Mouse (Mus musculus) lung, embryonic 16.5 days (tissue): ENCODE data around the gene Riok2. TPM values are rescaled to one million over a fixed set of nuclear protein-coding genes. Genes with fewer than 3 reads are reported as not detected.
A peak's percentile ranks its signal among the peaks of the same experiment; 100 is the strongest.

Source experiments
- ATAC-seq: fragments of 200-750 bp; cut with Nextera tagmentation; 2 replicates; pipeline ENCODE4 v1.8.0; 2017; ENCODE audit warnings: low read depth, mild to moderate bottlenecking, moderate library complexity
- H3K27ac ChIP-seq: fragments of 300-500 bp; sonication (generic); 2 replicates; pipeline ENCODE4 v1.5.1; 2014; ENCODE audit warnings: mild to moderate bottlenecking, control low read depth, low read length
- H3K27me3 ChIP-seq: fragments of 300-500 bp; sonication (generic); 2 replicates; pipeline ENCODE4 v1.6.1; 2014; ENCODE audit warnings: low read depth, low read length, mixed read lengths; ENCODE audit not compliant: control insufficient read depth, insufficient read depth
- H3K36me3 ChIP-seq: fragments of 300-500 bp; sonication (generic); 2 replicates; pipeline ENCODE4 v1.6.1; 2014; ENCODE audit warnings: low read length; ENCODE audit not compliant: control insufficient read depth, insufficient read depth
- H3K4me1 ChIP-seq: fragments of 300-500 bp; sonication (generic); replicated peaks from 2 replicates; pipeline ENCODE4 v1.6.1; 2014; ENCODE audit warnings: low read length, mixed read lengths; ENCODE audit not compliant: control insufficient read depth, insufficient read depth
- H3K4me2 ChIP-seq: fragments of 300-500 bp; sonication (generic); 2 replicates; pipeline ENCODE4 v1.6.1; 2014; ENCODE audit warnings: low read depth, low read length, control low read depth
- H3K4me3 ChIP-seq: fragments of 300-500 bp; sonication (generic); 2 replicates; pipeline ENCODE4 v1.5.1; 2014; ENCODE audit warnings: mild to moderate bottlenecking, low read length, control low read depth
- H3K9ac ChIP-seq: fragments of 300-500 bp; sonication (generic); 2 replicates; pipeline ENCODE4 v1.6.1; 2014; ENCODE audit warnings: low read length, control low read depth
- H3K9me3 ChIP-seq: fragments of 300-500 bp; sonication (generic); 2 replicates; pipeline ENCODE4 v1.6.1; 2016; ENCODE audit warnings: low read length; ENCODE audit not compliant: control insufficient read depth
- WGBS: fragments of 180-500 bp; shearing (Covaris S2); extraction: QIAGEN DNeasy Blood & Tissue Kit; methylation state at CpG from one replicate; pipeline ENCODE4 v1.1.7; 2014; 5-methylcytosine and 5-hydroxymethylcytosine counted together
- polyA plus RNA-seq: library from polyadenylated mRNA; unstranded; fragments of >200 nt; fragmentation: Nextera tagmentation; extraction: Ambion mirVana; gene quantifications from 2 replicates; pipeline ENCODE4 v1.2.1, GENCODE M21; 2015

Riok2 gene
- polyA plus RNA-seq, 1 experiment from 2014 or later: 25.5 TPM

- Histone ChIP-seq H3K4me3 (no peak overlapping the region), H3K36me3 (peaks cover 26% of the 10 kb centered on the region)
Measured at GRCm38 (mm10) chr17:17386117-17386516, 12.0 kb downstream of the Riok2 start.

DNA sequence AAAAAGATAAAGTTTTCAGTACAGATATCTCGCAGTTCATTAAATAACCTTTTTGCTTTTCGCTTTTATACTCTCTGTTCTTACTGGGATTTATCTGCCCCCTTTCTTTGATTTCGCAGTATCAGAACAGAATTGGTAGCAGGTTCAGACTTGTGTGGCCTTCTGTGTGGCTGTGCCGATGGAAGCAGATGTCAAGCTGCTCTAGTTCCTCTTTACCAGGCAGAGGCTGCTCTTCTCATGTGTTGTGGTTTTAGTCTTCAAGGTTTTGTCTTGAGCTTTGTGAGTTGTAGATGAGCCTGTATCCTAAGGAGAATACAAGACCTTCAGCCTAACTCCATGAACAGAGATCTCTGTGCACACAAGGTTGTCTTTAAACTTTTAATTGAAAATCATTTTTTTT is 17.7 kb downstream of the Riok2 start:
- Histone ChIP-seq H3K27ac (no peak overlapping the region), H3K9ac (no peak overlapping the region), H3K4me1 (no peaks in the 10 kb centered on the region), H3K27me3 (no peaks in the 10 kb centered on the region), H3K36me3 (peaks cover 12% of the 10 kb centered on the region; the same call in 1 of the 2 replicates), H3K4me2 (no peak overlapping the region), H3K9me3 (no peaks in the 10 kb centered on the region), H3K4me3 (no peak overlapping the region)
- whole genome bisulfite sequencing: 88% methylated on average over 4 of the region's 4 CpGs
- ATAC-seq: no peak

More at GRCm38 (mm10) chr17:17386117-17386516, 12.0 kb downstream of the Riok2 start:
- Histone ChIP-seq H3K27me3 (no peaks in the 10 kb centered on the region), H3K9me3 (no peaks in the 10 kb centered on the region), H3K9ac (no peak overlapping the region), H3K4me2 (no peak overlapping the region), H3K27ac (no peak overlapping the region), H3K4me1 (no peaks in the 10 kb centered on the region)
- WGBS: 81% methylated on average over 2 of the region's 2 CpGs
- ATAC-seq: no peak

DNA sequence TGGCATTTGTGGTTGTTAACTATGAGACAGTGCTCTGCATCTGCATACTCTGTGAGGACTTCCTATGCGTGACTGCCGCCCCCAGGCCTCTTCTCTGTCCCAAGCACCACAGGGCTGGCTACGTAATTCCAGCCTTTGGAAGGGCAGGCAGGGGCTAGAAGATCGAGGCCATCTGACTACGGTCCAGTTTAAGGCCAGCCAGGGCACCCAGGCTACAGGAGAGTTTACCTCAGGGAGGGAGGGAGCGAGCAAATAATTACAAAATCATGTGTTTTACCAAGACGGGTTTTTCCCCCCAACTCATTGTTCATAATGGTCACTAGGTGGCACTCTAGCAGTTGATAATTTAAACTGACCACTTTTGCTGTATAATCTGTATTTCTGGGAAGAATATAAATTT is 18.8 kb downstream of the Riok2 start:
- H3K36me3 ChIP-seq: peaks cover 12% of the 10 kb centered on the region; the same call in 1 of the 2 replicates
- ATAC-seq: 0 out of 2 replicates have a peak, but pooled peaks have one; percentile 5
- H3K9me3 ChIP-seq: no peaks in the 10 kb centered on the region
- H3K9ac ChIP-seq: no peak overlapping the region
- no peaks in the 10 kb centered on the region for H3K27me3 ChIP-seq
- no peak overlapping the region for H3K4me3 ChIP-seq
- H3K27ac ChIP-seq: no peak overlapping the region
- no peaks in the 10 kb centered on the region for H3K4me1 ChIP-seq
- H3K4me2 ChIP-seq: no peak overlapping the region
- WGBS: 59% methylated on average over 7 of the region's 7 CpGs

DNA sequence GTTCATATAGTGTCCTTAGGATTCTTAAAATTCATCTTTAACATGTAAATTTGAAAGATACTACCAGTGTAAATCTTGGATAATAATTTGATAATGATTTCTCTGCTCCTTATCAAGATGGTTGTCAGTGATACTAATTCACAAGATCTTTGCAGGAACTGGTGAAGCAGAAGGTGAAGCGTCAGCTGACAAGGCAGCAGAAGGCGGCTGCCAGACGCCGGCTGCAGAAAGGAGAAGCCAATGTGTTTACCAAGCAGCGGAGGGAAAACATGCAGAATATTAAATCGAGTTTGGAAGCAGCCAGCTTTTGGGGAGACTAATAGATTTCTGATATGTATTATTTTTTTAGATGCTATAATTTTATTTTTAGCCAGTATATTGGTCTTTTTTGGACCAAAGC is 19.2 kb downstream of the Riok2 start:
- H3K27me3 ChIP-seq: no peaks in the 10 kb centered on the region
- WGBS: 87% methylated on average over 6 of the region's 6 CpGs
- H3K4me3 ChIP-seq: no peak overlapping the region
- no peak overlapping the region for H3K4me2 ChIP-seq
- peaks cover 11% of the 10 kb centered on the region; the same call in 1 of the 2 replicates for H3K36me3 ChIP-seq
- ATAC-seq: no peak
- H3K4me1 ChIP-seq: no peaks in the 10 kb centered on the region
- H3K9me3 ChIP-seq: no peaks in the 10 kb centered on the region
- no peak overlapping the region for H3K9ac ChIP-seq
- no peak overlapping the region for H3K27ac ChIP-seq

- 26% methylated on average over 4 of the region's 4 CpGs for WGBS
- no peaks in the 10 kb centered on the region for H3K4me1 ChIP-seq
- peaks cover 10% of the 10 kb centered on the region; the same call in 1 of the 2 replicates for H3K36me3 ChIP-seq
- ATAC-seq: peak; percentile 52; the same call in 1 of the 2 replicates
- no peak overlapping the region for H3K4me2 ChIP-seq
- H3K9ac ChIP-seq: no peak overlapping the region
- H3K9me3 ChIP-seq: no peaks in the 10 kb centered on the region
- H3K4me3 ChIP-seq: no peak overlapping the region
- no peaks in the 10 kb centered on the region for H3K27me3 ChIP-seq
- no peak overlapping the region for H3K27ac ChIP-seq
Measured at GRCm38 (mm10) chr17:17394336-17394735, 20.2 kb downstream of the Riok2 start.

GRCm38 (mm10) chr17:17396869-17397268 is 22.8 kb downstream of the Riok2 start:
- Histone ChIP-seq H3K4me3 (no peak overlapping the region), H3K27ac (no peak overlapping the region), H3K4me1 (no peaks in the 10 kb centered on the region), H3K9me3 (no peaks in the 10 kb centered on the region), H3K36me3 (peaks cover 3% of the 10 kb centered on the region; the same call in 1 of the 2 replicates), H3K9ac (no peak overlapping the region), H3K4me2 (no peak overlapping the region), H3K27me3 (no peaks in the 10 kb centered on the region)
- no peak for ATAC-seq
- WGBS: 54% methylated on average over 1 of the region's 1 CpGs

- Histone ChIP-seq H3K9me3 (no peaks in the 10 kb centered on the region), H3K4me1 (no peaks in the 10 kb centered on the region), H3K4me2 (no peak overlapping the region), H3K4me3 (no peak overlapping the region), H3K9ac (no peak overlapping the region), H3K27me3 (no peaks in the 10 kb centered on the region), H3K36me3 (peaks cover 3% of the 10 kb centered on the region; the same call in 1 of the 2 replicates), H3K27ac (no peak overlapping the region)
- 59% methylated on average over 2 of the region's 2 CpGs for whole genome bisulfite sequencing
- ATAC-seq: no peak
Measured at GRCm38 (mm10) chr17:17398664-17399063, 24.6 kb downstream of the Riok2 start.

- Histone ChIP-seq H3K27me3 (no peaks in the 10 kb centered on the region), H3K4me2 (peak within 1 kb of the TSS; percentile 19; the same call in 1 of the 2 replicates), H3K36me3 (no peaks in the 10 kb centered on the region), H3K4me3 (no peak within 1 kb of the TSS), H3K4me1 (no peaks in the 10 kb centered on the region), H3K9me3 (no peaks in the 10 kb centered on the region), H3K9ac (no peak within 1 kb of the TSS), H3K27ac (no peak within 1 kb of the TSS)
- ATAC-seq: peak; percentile 76
- 30% methylated on average over 6 of the region's 6 CpGs for WGBS
Measured at GRCm38 (mm10) chr17:17402222-17403004, 28.3 kb downstream of the Riok2 start, which contains the start of gene Lix1. Gene Lix1, plus strand, starts transcription at chr17:17402672.

DNA sequence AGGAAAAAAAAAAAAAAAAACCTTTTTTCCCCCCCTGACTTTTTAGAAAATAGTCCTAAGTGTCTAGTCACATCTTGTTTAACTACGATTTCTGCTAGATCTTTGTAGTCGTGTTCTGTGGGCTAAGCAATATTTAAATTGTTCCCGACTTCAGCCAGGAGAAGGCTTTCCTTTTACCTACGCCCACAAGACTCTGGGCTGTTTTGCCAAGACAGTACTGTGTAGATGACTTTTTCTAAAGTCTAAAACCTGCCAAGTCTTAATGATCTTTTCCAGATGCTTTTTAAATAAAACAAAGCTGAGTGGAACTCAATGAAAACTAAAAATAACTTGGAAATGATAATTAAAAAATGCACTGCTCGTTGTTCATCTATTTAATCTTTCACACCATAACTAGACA is 28.9 kb downstream of the Riok2 start:
- Histone ChIP-seq H3K36me3 (no peaks in the 10 kb centered on the region), H3K27me3 (no peaks in the 10 kb centered on the region), H3K4me3 (no peak overlapping the region), H3K27ac (no peak overlapping the region), H3K4me1 (no peaks in the 10 kb centered on the region), H3K4me2 (peak overlapping the region; percentile 19; the same call in 1 of the 2 replicates), H3K9ac (no peak overlapping the region), H3K9me3 (no peaks in the 10 kb centered on the region)
- WGBS: 18% methylated on average over 5 of the region's 5 CpGs
- no peak for ATAC-seq
